Mouse (Mus musculus): ENCODE data around the gene Ppp1r13b.

DNA sequence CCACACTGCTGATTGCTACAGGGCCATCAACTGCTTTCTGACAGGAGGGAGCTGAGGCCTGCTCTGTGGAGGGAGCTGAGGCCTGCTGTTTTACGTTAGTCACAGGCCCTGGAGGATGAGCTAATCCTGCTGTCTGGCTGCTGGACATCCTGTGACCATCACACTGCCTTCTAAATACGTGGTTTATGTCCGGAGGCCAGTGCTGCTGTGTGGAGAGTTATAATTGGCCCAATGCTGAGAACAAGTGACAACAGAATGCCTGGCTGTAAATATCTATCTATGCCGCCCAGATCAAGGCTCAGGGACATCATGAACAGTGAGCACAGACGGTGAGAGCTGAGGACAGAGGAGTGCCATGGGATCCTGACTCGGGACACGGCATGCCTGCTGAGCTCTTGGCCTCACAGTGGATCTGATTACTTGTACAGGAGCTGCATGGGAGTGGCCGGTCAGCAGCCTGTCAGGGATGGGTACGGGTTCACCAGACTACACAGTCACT lies 59.6 kb downstream of the Ppp1r13b start:
- TF ChIP-seq CTCF (IDR thresholded peaks at IDR 0.05; ENCODE audit: extremely low read depth, insufficient read depth, low read length) (no peak), POLR2A (IDR thresholded peaks at IDR 0.05; ENCODE audit: extremely low read depth, insufficient read depth, low read length) (no peak)
